Mouse (Mus musculus) granulocyte monocyte progenitor cell, adult 5-6 weeks (primary cell): ENCODE results near the gene Defb33. TPM values are rescaled to one million over a fixed set of nuclear protein-coding genes. Genes with fewer than 3 reads are reported as not detected.

Experiments used
- ATAC-seq: replicated peaks from 2 replicates; pipeline ENCODE4 v1.8.0; 2016; ENCODE audit warnings: mild to moderate bottlenecking, moderate TSS enrichment, inconsistent platforms; ENCODE audit not compliant: poor library complexity, severe bottlenecking
- total RNA-seq, 2 experiments: library from RNA; stranded (forward) in 1 of 2; stranded (reverse) in 1 of 2; fragments of 200-712, 200-1000 nt in 1 of 2; fragments of >200 nt in 1 of 2; fragmentation: Nextera tagmentation in 1 of 2; gene quantifications; 2 replicates each; pipeline ENCODE4 v1.2.3; 2014 to 2017

The Defb33 gene
- total RNA-seq (2014; fragmentation: Nextera tagmentation) = not detected in 2 replicates
- not detected in 2 replicates for total RNA-seq (2017)

DNA sequence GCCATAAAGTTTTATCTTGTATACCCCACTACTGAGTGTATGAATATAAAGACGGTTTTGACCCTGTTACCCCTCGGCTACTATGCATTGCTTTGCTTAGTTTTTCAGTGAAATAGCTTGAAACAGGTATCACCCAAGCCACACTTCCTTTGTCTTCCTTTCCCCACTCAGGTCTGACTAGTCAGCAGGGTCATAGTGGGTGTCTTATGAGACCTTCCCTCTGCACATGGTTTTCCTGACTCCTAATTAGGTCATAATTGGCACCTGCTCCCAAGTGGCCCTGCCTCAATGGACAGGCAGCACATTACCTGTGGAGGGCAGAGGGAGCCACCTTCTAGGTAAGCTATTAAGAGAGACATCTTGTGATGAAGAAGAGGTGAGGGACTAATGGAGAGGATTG lies at the start of gene Defb33:
TSS of gene Defb33 (plus strand) at position 301 of the 400 bp plus-strand sequence.
- no peak for ATAC-seq

DNA sequence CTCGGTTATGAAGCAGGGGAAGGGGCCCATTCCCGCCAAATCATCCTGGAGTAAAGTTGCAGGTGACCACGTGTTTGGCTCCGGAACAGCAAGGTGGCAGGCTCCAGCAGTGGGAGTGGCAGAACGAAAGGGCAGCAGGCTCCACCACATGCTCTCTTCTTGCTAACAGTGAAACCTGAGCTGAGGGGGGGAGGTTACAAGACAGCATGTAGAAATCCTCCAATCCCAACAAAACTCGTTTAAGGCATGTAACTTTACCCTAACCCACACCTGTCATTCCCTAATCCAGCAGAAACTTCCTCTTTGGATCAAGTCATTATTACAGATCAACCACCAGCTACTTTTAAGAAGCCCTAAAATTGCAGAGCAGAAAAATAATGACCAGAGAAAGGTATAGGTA lies 17.9 kb upstream of the Defb33 start:
- no peak for ATAC-seq

DNA sequence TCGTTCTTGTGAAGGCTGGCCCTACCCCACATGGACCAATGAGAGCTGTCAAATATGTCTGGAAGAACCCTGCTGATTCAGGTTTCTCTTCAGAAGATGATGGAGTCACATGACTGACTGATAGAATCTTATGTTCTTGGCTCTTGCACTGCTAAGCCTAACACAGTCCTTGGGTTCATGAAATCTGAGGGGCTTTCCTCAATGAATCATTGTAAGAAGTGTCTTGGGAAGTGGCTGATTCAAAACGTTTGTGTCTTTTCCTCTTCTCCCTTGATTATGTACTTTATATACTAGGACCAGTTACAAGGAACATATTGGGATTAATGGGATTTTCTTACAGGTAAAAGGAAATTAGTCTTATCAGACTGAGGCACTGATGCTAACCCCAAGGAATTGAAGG lies 10.1 kb downstream of the Defb33 start, which contains the start of gene Gm15056:
TSS of gene Gm15056 (minus strand) at position 101 of the 400 bp plus-strand sequence.
- ATAC-seq = no peak

DNA sequence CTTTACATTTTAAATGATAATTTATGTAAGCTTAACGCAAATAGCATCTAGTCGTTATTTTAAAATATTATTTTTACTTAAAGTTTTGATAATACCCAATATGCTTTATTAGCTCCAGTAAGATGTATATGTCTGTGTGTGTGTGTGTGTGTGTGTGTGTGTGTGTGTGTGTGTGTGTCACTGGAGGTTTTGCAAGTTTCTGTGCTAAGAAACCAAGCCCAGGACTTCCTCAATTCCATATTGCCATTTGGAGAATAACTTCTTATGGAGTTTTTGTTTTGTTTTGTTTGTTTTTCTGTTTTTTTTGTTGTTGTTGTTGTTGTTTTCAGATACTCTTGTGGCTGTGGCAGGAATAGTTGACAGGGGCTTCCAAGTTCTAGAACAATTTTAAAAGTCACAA lies 14.7 kb downstream of the Defb33 start:
- ATAC-seq = peak; percentile 54; the same call in 1 of the 2 replicates

DNA sequence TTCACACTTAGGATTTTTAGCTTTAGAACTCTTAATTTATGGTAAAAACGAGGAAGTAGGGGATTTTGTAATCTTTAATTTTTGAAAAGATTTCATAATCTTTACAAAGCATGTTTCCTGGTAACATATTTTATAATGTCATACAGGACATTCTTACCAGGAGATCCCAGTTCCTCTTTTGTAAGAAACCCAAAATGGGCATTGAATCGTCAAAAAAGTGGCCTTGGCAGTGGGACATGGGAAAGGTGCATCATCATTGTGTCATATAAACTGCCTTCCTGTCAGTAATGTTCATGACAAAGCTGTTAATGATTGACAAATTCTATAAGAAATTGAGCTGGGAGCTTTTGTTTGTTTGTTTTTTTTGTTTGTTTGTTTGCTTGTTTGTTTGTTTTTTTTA lies 15.8 kb downstream of the Defb33 start:
- ATAC-seq = peak; percentile 98

DNA sequence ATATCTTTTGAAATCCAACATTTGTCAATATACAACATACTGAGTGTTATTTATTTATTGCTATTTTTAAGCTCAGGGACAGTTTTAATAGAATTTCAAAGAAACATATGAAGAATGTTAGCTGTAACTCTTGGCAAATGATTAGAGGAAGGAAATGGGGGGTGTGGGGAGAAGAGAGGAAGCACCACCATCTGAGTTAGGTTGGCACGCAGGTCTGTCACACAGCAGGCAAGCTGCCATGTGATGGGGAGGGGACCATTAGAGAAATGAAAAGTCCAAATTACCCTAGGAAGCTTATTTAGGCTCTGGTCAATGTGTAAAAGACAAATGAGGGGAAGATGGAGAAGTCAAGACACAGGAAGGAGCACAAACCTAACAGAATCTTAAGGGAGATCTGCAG lies 19.8 kb downstream of the Defb33 start:
- ATAC-seq = peak; percentile 58; the same call in 1 of the 2 replicates

DNA sequence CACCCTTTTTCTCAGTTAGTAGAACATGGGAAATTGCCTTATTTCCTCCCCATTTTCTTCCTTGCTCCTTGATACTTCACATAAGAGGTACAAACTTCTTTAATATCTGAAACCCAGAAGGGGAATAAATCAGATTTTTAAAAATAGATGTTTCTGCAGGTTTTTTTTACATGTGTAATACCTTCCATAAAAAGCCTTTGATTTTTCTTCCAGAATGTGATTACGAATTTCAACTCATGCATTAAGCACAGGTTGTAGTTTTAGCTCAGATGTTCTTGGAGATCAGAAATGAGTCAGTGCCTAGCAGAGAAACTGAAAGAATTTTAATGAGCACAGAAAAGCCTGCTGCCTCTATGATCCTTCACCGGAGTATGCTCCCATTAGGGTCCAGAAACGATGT lies 29.5 kb downstream of the Defb33 start, which contains the start of gene Gm6040:
TSS of gene Gm6040 (minus strand) at position 101 of the 400 bp plus-strand sequence.
- no peak for ATAC-seq

DNA sequence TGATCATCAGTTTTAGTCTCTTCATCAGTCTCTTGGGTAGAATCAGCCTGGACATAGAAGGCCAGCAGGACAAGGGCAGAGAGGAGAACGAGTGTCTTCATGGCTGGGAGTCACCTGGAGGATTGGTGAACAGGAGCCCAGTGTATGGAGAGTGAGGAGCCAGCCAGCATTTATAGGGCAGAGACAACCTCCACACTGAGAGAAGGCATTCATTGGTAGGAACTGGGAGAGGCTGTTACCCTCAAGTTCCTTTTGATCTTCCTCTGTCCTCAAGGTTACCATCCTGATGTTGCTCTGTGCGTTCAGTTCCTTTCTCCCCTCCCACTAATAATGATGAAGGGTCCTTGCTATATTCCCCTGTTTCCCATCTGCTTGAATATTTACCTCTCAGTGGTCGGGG lies 52.1 kb downstream of the Defb33 start, which contains the start of gene AY761185:
TSS of gene AY761185 (minus strand) at position 101 of the 400 bp plus-strand sequence.
- no peak for ATAC-seq

Other genes with a start within 250 kb of the Defb33 start
- gene Gm15056, start 10.0 kb downstream of the Defb33 start, total RNA-seq (2014; fragmentation: Nextera tagmentation) = not detected in 2 replicates
- gene Gm15056, start 10.0 kb downstream of the Defb33 start, total RNA-seq (2017) = not detected in 2 replicates
- not detected in 2 replicates for gene Gm6040, start 29.4 kb downstream of the Defb33 start, total RNA-seq (2014; fragmentation: Nextera tagmentation)
- gene Gm6040, start 29.4 kb downstream of the Defb33 start, total RNA-seq (2017) = not detected in 2 replicates
- gene AY761185, start 52.0 kb downstream of the Defb33 start, total RNA-seq (2014; fragmentation: Nextera tagmentation) = not detected in 2 replicates
- gene AY761185, start 52.0 kb downstream of the Defb33 start, total RNA-seq (2017) = not detected in 2 replicates
- not detected in 2 replicates for gene Defa21, start 132.9 kb downstream of the Defb33 start, total RNA-seq (2014; fragmentation: Nextera tagmentation)
- gene Defa21, start 132.9 kb downstream of the Defb33 start, total RNA-seq (2017) = not detected in 2 replicates
- not detected in 2 replicates for gene Defa23, start 162.4 kb downstream of the Defb33 start, total RNA-seq (2014; fragmentation: Nextera tagmentation)
- not detected in 2 replicates for gene Defa23, start 162.4 kb downstream of the Defb33 start, total RNA-seq (2017)
- not detected in 2 replicates for gene Defa35, start 172.4 kb downstream of the Defb33 start, total RNA-seq (2014; fragmentation: Nextera tagmentation)
- not detected in 2 replicates for gene Defa35, start 172.4 kb downstream of the Defb33 start, total RNA-seq (2017)
- not detected in 2 replicates for gene Defa25, start 191.8 kb downstream of the Defb33 start, total RNA-seq (2014; fragmentation: Nextera tagmentation)
- not detected in 2 replicates for gene Defa25, start 191.8 kb downstream of the Defb33 start, total RNA-seq (2017)
- gene Gm14851, start 203.4 kb downstream of the Defb33 start, total RNA-seq (2014; fragmentation: Nextera tagmentation) = not detected in 2 replicates
- not detected in 2 replicates for gene Gm14851, start 203.4 kb downstream of the Defb33 start, total RNA-seq (2017)
- gene Defa30, start 242.0 kb downstream of the Defb33 start, total RNA-seq (2014; fragmentation: Nextera tagmentation) = not detected in 2 replicates
- not detected in 2 replicates for gene Defa30, start 242.0 kb downstream of the Defb33 start, total RNA-seq (2017)